In genomic region chr9:44980242-44980641, GRCm38 (mm10) we compare ENCODE assay signal across 14 mouse cellular contexts. TPM values are rescaled to one million over a fixed set of nuclear protein-coding genes. Genes with fewer than 3 reads are reported as not detected.
A peak's percentile ranks its signal among the peaks of the same experiment; 100 is the strongest.
DNase-seq lines count a peak whose midpoint lies in the region; ATAC-seq lines count a peak whose summit lies in the region.
"Had no signal": no experiment of that assay in that cellular context is flagged by ENCODE, and none has a peak within 500 bp of the region (broad histone marks: within the 10 kb centered on the region; RNA-seq: fewer than 3 reads in every experiment).

Cd3g (minus strand) TSS chr9:44980431.

- no peak within 1 kb of the TSS for H3K4me3 ChIP-seq in liver, embryonic 13.5 days (replicated peaks)
- H3K4me3 ChIP-seq in forebrain, embryonic 14.5 days (ENCODE audit: low read depth, low read length): no peak within 1 kb of the TSS
- H3K4me3 ChIP-seq in hindbrain, embryonic 16.5 days (ENCODE audit: low read length): no peak within 1 kb of the TSS
- no peak within 1 kb of the TSS for H3K4me3 ChIP-seq in midbrain, embryonic 16.5 days (ENCODE audit: low read depth, low read length)
- H3K4me3 ChIP-seq: heart, adult 2 months; hindbrain, embryonic 13.5 days; midbrain, embryonic 10.5 days; neural tube, embryonic 12.5 days had no signal

- H3K9me3 ChIP-seq in liver, embryonic 13.5 days (replicated peaks): no peaks in the 10 kb centered on the region
- no peaks in the 10 kb centered on the region for H3K9me3 ChIP-seq in forebrain, embryonic 14.5 days (replicated peaks; ENCODE audit: control insufficient read depth, low read length)
- H3K9me3 ChIP-seq in hindbrain, embryonic 16.5 days (ENCODE audit: control insufficient read depth, low read length): no peaks in the 10 kb centered on the region
- no peaks in the 10 kb centered on the region for H3K9me3 ChIP-seq in midbrain, embryonic 16.5 days (replicated peaks; ENCODE audit: control insufficient read depth, low read length, poor library complexity, severe bottlenecking)
- H3K9me3 ChIP-seq: hindbrain, embryonic 13.5 days; midbrain, embryonic 10.5 days; neural tube, embryonic 12.5 days had no signal

- peak; percentile 89 for ATAC-seq in CD4-positive, CD25-positive, alpha-beta regulatory T cell, adult 4 months
- ATAC-seq in liver, embryonic 13.5 days (ENCODE audit: low read depth): peak; percentile 73
- no peak for ATAC-seq in forebrain, embryonic 14.5 days
- no peak for ATAC-seq in hindbrain, embryonic 16.5 days
- ATAC-seq in midbrain, embryonic 16.5 days: no peak
- ATAC-seq: forebrain, postnatal 0 days had no signal

- H3K36me3 ChIP-seq in liver, embryonic 13.5 days: no peaks in the 10 kb centered on the region
- no peaks in the 10 kb centered on the region for H3K36me3 ChIP-seq in forebrain, embryonic 14.5 days (ENCODE audit: control insufficient read depth, insufficient read depth, low read length)
- H3K36me3 ChIP-seq in hindbrain, embryonic 16.5 days (ENCODE audit: control insufficient read depth, insufficient read depth, low read length): no peaks in the 10 kb centered on the region
- H3K36me3 ChIP-seq in midbrain, embryonic 16.5 days (ENCODE audit: control insufficient read depth, insufficient read depth, low read length): no peaks in the 10 kb centered on the region
- H3K36me3 ChIP-seq: hindbrain, embryonic 13.5 days; midbrain, embryonic 10.5 days; neural tube, embryonic 12.5 days had no signal

- WGBS in liver, embryonic 13.5 days (ENCODE audit: insufficient replicate concordance): 45% methylated on average over 3 of the region's 3 CpGs
- 63% methylated on average over 3 of the region's 3 CpGs for WGBS in forebrain, embryonic 14.5 days
- 73% methylated on average over 3 of the region's 3 CpGs for WGBS in hindbrain, embryonic 16.5 days
- 67% methylated on average over 3 of the region's 3 CpGs for WGBS in midbrain, embryonic 16.5 days

- 0 out of 2 replicates have a peak, but pooled peaks cover 4% of the 10 kb centered on the region for H3K27me3 ChIP-seq in liver, embryonic 13.5 days
- H3K27me3 ChIP-seq in forebrain, embryonic 14.5 days (replicated peaks; ENCODE audit: control insufficient read depth, insufficient read depth, low read length): no peaks in the 10 kb centered on the region
- H3K27me3 ChIP-seq in hindbrain, embryonic 16.5 days (replicated peaks; ENCODE audit: control insufficient read depth, insufficient read depth, low read length): peaks cover 2% of the 10 kb centered on the region; the same call in 1 of the 2 replicates
- H3K27me3 ChIP-seq in midbrain, embryonic 16.5 days (ENCODE audit: control insufficient read depth, insufficient read depth, low read depth, low read length): no peaks in the 10 kb centered on the region; the same call in 1 of the 2 replicates
- H3K27me3 ChIP-seq: neural tube, embryonic 12.5 days had no signal

- H3K4me1 ChIP-seq in liver, embryonic 13.5 days (replicated peaks): peaks cover 10% of the 10 kb centered on the region
- no peaks in the 10 kb centered on the region for H3K4me1 ChIP-seq in forebrain, embryonic 14.5 days (ENCODE audit: control insufficient read depth, insufficient read depth, low read length)
- no peaks in the 10 kb centered on the region for H3K4me1 ChIP-seq in hindbrain, embryonic 16.5 days (ENCODE audit: control insufficient read depth, insufficient read depth, low read depth, low read length)
- no peaks in the 10 kb centered on the region for H3K4me1 ChIP-seq in midbrain, embryonic 16.5 days (ENCODE audit: control insufficient read depth, insufficient read depth, low read length)
- H3K4me1 ChIP-seq: hindbrain, embryonic 13.5 days; midbrain, embryonic 10.5 days; neural tube, embryonic 12.5 days had no signal

- DNase-seq in CD4-positive helper T cell, adult 2 months (ENCODE audit: low read depth, low spot score): peak; percentile 87
- DNase-seq in liver, embryonic 13.5 days: no peak
- peak; percentile 90 to 95 for DNase-seq in thymus, adult 18-20 months
- DNase-seq in forebrain, embryonic 14.5 days (ENCODE audit: low spot score): no peak
- DNase-seq: forebrain, postnatal 0 days; kidney, adult 9 months had no signal

- no peak within 1 kb of the TSS for H3K4me2 ChIP-seq in liver, embryonic 13.5 days
- H3K4me2 ChIP-seq in forebrain, embryonic 14.5 days (ENCODE audit: low read length): no peak within 1 kb of the TSS
- H3K4me2 ChIP-seq in hindbrain, embryonic 16.5 days (ENCODE audit: low read length): no peak within 1 kb of the TSS
- H3K4me2 ChIP-seq in midbrain, embryonic 16.5 days (ENCODE audit: low read length): no peak within 1 kb of the TSS
- H3K4me2 ChIP-seq: hindbrain, embryonic 13.5 days; neural tube, embryonic 12.5 days had no signal

- no peak within 1 kb of the TSS for H3K27ac ChIP-seq in liver, embryonic 13.5 days
- no peak within 1 kb of the TSS for H3K27ac ChIP-seq in forebrain, embryonic 14.5 days (ENCODE audit: low read depth, low read length)
- no peak within 1 kb of the TSS for H3K27ac ChIP-seq in hindbrain, embryonic 16.5 days (ENCODE audit: low read depth, low read length)
- no peak within 1 kb of the TSS for H3K27ac ChIP-seq in midbrain, embryonic 16.5 days (ENCODE audit: low read length)
- H3K27ac ChIP-seq: heart, adult 2 months; hindbrain, embryonic 13.5 days; midbrain, embryonic 10.5 days; neural tube, embryonic 12.5 days had no signal

- H3K9ac ChIP-seq in liver, embryonic 13.5 days: no peak within 1 kb of the TSS
- no peak within 1 kb of the TSS for H3K9ac ChIP-seq in forebrain, embryonic 14.5 days (ENCODE audit: low read length)
- H3K9ac ChIP-seq in hindbrain, embryonic 16.5 days (ENCODE audit: low read depth, low read length): no peak within 1 kb of the TSS
- no peak within 1 kb of the TSS for H3K9ac ChIP-seq in midbrain, embryonic 16.5 days (ENCODE audit: low read depth, low read length)
- H3K9ac ChIP-seq: forebrain, postnatal 0 days; hindbrain, embryonic 13.5 days; neural tube, embryonic 12.5 days had no signal

RNA-seq across cellular contexts. Expression of gene Cd3g, which starts in this region (rescaled TPM):
- polyA plus RNA-seq in CD4-positive, CD25-positive, alpha-beta regulatory T cell, adult 4 months (2017; shearing (Covaris generic)): 1,000 to 10,000 TPM; 1,425 to 1,626 TPM
- 0.18 and 0.27 TPM in 2 replicates for polyA plus RNA-seq in liver, embryonic 13.5 days (2015; fragmentation: Nextera tagmentation; extraction: Ambion mirVana)
- polyA plus RNA-seq in forebrain, embryonic 14.5 days (2014; fragmentation: Nextera tagmentation; extraction: Ambion mirVana): not detected in 2 replicates
- not detected in 2 replicates for polyA plus RNA-seq in hindbrain, embryonic 16.5 days (2015; fragmentation: Nextera tagmentation; extraction: Ambion mirVana)
- polyA plus RNA-seq in midbrain, embryonic 16.5 days (2015; fragmentation: Nextera tagmentation; extraction: Ambion mirVana): not detected in 2 replicates
- polyA plus RNA-seq: cortical plate, adult 2 months; forebrain, postnatal 0 days; hindbrain, embryonic 13.5 days; midbrain, embryonic 10.5 days had no signal

Comparison
In these comparisons a context has a peak if more than half of its experiments do, and no peak if none do; other contexts are left out.
1. RNA of gene Cd3g (polyA plus RNA-seq): 1,425 to 1,626 TPM in CD4-positive, CD25-positive, alpha-beta regulatory T cell, adult 4 months; 0.18 to 0.27 TPM in liver, embryonic 13.5 days, not detected in forebrain, embryonic 14.5 days, not detected in hindbrain, embryonic 16.5 days and not detected in midbrain, embryonic 16.5 days; every median in the first group is over 1,000 times any median in the second.
2. Peak in ATAC-seq in liver, embryonic 13.5 days; RNA of the gene not detected or under 1 TPM.
3. DNase-seq: peak in CD4-positive helper T cell, adult 2 months (single experiment) and thymus, adult 18-20 months (2 of 2); none in liver, embryonic 13.5 days (single experiment) and forebrain, embryonic 14.5 days (single experiment).